10 mouse cellular contexts compared by ENCODE assay signal in genomic region chr4:70259726-70260418, GRCm38 (mm10).
A peak's percentile ranks its signal among the peaks of the same experiment; 100 is the strongest.
DNase-seq lines count a peak whose midpoint lies in the region; TF ChIP-seq lines count a peak whose summit lies in the region.
"Had no signal": no experiment of that assay in that cellular context is flagged by ENCODE, and none has a peak within 500 bp of the region (broad histone marks: within the 10 kb centered on the region; RNA-seq: fewer than 3 reads in every experiment).

No protein-coding gene starts in this region.

- no peaks in the 10 kb centered on the region for H3K27me3 ChIP-seq in thymus, adult 2 months (ENCODE audit: control insufficient read depth, insufficient read depth, low read length)
- H3K27me3 ChIP-seq: kidney, embryonic 15.5 days; liver, embryonic 15.5 days had no signal

- no peak overlapping the region for H3K4me3 ChIP-seq in cortical plate, adult 2 months (ENCODE audit: insufficient read depth, low read length)
- no peak overlapping the region for H3K4me3 ChIP-seq in thymus, adult 2 months (ENCODE audit: control insufficient read depth, insufficient read depth, low read length)
- H3K4me3 ChIP-seq: erythroblast, embryonic 14.5 days; kidney, embryonic 15.5 days; liver, embryonic 15.5 days had no signal

- TF ChIP-seq POLR2A in cortical plate, adult 2 months (IDR thresholded peaks at IDR 0.05; ENCODE audit: extremely low read depth, insufficient read depth, low read length): no peak
- no peak for TF ChIP-seq POLR2A in thymus, adult 2 months (IDR thresholded peaks at IDR 0.05; ENCODE audit: control insufficient read depth, extremely low read depth, insufficient read depth, low read length, poor library complexity)

- H3K27ac ChIP-seq in cortical plate, adult 2 months (ENCODE audit: insufficient read depth, low read length): peak overlapping the region; percentile 90
- H3K27ac ChIP-seq in thymus, adult 2 months (ENCODE audit: control insufficient read depth, insufficient read depth, low read length): no peak overlapping the region
- H3K27ac ChIP-seq: kidney, embryonic 15.5 days; liver, embryonic 15.5 days had no signal

- DNase-seq in 416B (ENCODE audit: low read depth) (peak; percentile 25), MN1 (ENCODE audit: low spot score) (peak; percentile 10)
- peak; percentile 42 to 73 for DNase-seq in left cerebral cortex, postnatal 14 days (ENCODE audit: low spot score in 2 of 2)
- no peak for DNase-seq in thymus, adult 2 months
- no peak for DNase-seq in gastrocnemius, adult 8-10 months (ENCODE audit: low spot score in 2 of 2)
- no peak for DNase-seq in thymus, postnatal 4 days

- 0 out of 2 replicates have a peak, but pooled peaks have one; percentile 32 for TF ChIP-seq CTCF in cortical plate, adult 2 months (IDR thresholded peaks at IDR 0.05; ENCODE audit: extremely low read depth, insufficient read depth, low read length)
- no peak for TF ChIP-seq CTCF in thymus, adult 2 months (IDR thresholded peaks at IDR 0.05; ENCODE audit: borderline replicate concordance, control insufficient read depth, extremely low read depth, insufficient read depth, low read length, poor library complexity)

- intact Hi-C loops in left cerebral cortex, postnatal 14 days (cut with DNase I): no loop called here

- peaks cover 13% of the 10 kb centered on the region for H3K4me1 ChIP-seq in cortical plate, adult 2 months (ENCODE audit: control insufficient read depth, insufficient read depth, low read length)
- no peaks in the 10 kb centered on the region for H3K4me1 ChIP-seq in thymus, adult 2 months (replicated peaks; ENCODE audit: control insufficient read depth, insufficient read depth, low read length)
- H3K4me1 ChIP-seq: kidney, embryonic 15.5 days had no signal

- WGBS in thymus, adult 2 months: 96% methylated on average over 3 of the region's 3 CpGs

- peaks cover 20% of the 10 kb centered on the region for H3K36me3 ChIP-seq in thymus, adult 2 months (ENCODE audit: control insufficient read depth, insufficient read depth, low read length)

Comparison
In these comparisons a context has a peak if more than half of its experiments do, and no peak if none do; other contexts are left out.
1. DNase-seq: peak in 416B (single experiment), MN1 (single experiment) and left cerebral cortex, postnatal 14 days (2 of 2); none in thymus, adult 2 months (single experiment), gastrocnemius, adult 8-10 months (0 of 2) and thymus, postnatal 4 days (single experiment).